ENCODE assay signal across 9 mouse cellular contexts in the genomic region with DNA sequence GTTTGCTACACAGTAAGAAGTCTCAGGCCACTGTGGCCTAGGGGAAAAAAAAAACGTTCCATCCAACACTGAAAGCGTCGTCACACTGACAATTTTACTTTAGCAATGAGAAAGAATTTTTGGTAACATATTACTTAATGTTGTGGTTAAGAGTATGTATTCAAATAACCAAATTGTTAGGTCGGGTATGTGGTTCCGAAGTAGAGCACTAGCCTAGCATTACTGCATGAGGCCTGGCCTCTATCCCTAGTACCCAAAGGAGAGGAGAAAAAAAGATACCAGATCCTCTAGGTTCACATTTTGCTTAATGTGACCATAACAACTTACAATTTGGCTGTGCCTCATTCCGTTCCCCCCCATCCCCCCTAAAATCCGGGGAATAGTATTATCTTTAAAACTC. TPM values are rescaled to one million over a fixed set of nuclear protein-coding genes. Genes with fewer than 3 reads are reported as not detected.
DNase-seq lines count a peak whose midpoint lies in the region; ATAC-seq and TF ChIP-seq lines count a peak whose summit lies in the region.
"Had no signal": no experiment of that assay in that cellular context is flagged by ENCODE, and none has a peak within 500 bp of the region (broad histone marks: within the 10 kb centered on the region; RNA-seq: fewer than 3 reads in every experiment).

No protein-coding gene starts in this region.

- H3K4me3 ChIP-seq in kidney, postnatal 0 days (replicated peaks; ENCODE audit: low read depth, low read length): peak overlapping the region; percentile 92
- H3K4me3 ChIP-seq in forebrain, postnatal 0 days (ENCODE audit: low read depth, low read length): peak overlapping the region; percentile 78
- H3K4me3 ChIP-seq in liver, embryonic 13.5 days (replicated peaks): peak overlapping the region; percentile 85
- peak overlapping the region; percentile 92 for H3K4me3 ChIP-seq in stomach, embryonic 14.5 days (ENCODE audit: low read depth, low read length)

- ATAC-seq in kidney, postnatal 0 days (replicated peaks; ENCODE audit: low FRiP score, low read depth): no peak
- no peak for ATAC-seq in forebrain, postnatal 0 days
- no peak for ATAC-seq in liver, embryonic 13.5 days (ENCODE audit: low read depth)
- no peak for ATAC-seq in stomach, embryonic 14.5 days (ENCODE audit: insufficient number of reproducible peaks, insufficient read depth, low FRiP score, low read depth)

- no peaks in the 10 kb centered on the region for H3K9me3 ChIP-seq in kidney, postnatal 0 days (replicated peaks; ENCODE audit: low read length)
- H3K9me3 ChIP-seq in forebrain, postnatal 0 days (ENCODE audit: low read length): no peaks in the 10 kb centered on the region
- no peaks in the 10 kb centered on the region for H3K9me3 ChIP-seq in liver, embryonic 13.5 days (replicated peaks)
- no peaks in the 10 kb centered on the region for H3K9me3 ChIP-seq in stomach, embryonic 14.5 days (ENCODE audit: control insufficient read depth, low read depth, low read length)

- H3K4me1 ChIP-seq in kidney, postnatal 0 days (replicated peaks; ENCODE audit: insufficient read depth, low read length): 0 out of 2 replicates have a peak, but pooled peaks cover 2% of the 10 kb centered on the region
- H3K4me1 ChIP-seq in forebrain, postnatal 0 days (ENCODE audit: insufficient read depth): peaks cover 7% of the 10 kb centered on the region; the same call in 1 of the 2 replicates
- peaks cover 25% of the 10 kb centered on the region for H3K4me1 ChIP-seq in liver, embryonic 13.5 days (replicated peaks)
- H3K4me1 ChIP-seq in stomach, embryonic 14.5 days (ENCODE audit: control insufficient read depth, insufficient read depth, low read length): no peaks in the 10 kb centered on the region

- no peaks in the 10 kb centered on the region for H3K36me3 ChIP-seq in kidney, postnatal 0 days (ENCODE audit: insufficient read depth, low read length)
- no peaks in the 10 kb centered on the region for H3K36me3 ChIP-seq in forebrain, postnatal 0 days (ENCODE audit: insufficient read depth)
- H3K36me3 ChIP-seq in liver, embryonic 13.5 days: no peaks in the 10 kb centered on the region
- no peaks in the 10 kb centered on the region for H3K36me3 ChIP-seq in stomach, embryonic 14.5 days (ENCODE audit: control insufficient read depth, insufficient read depth, low read length)

- peak; percentile 54 for DNase-seq in kidney, postnatal 0 days (ENCODE audit: low spot score)
- no peak for DNase-seq in kidney, postnatal 36 days
- peak; percentile 61 for DNase-seq in NIH3T3 (ENCODE audit: low read depth)
- no peak for DNase-seq in forebrain, postnatal 0 days
- DNase-seq in liver, embryonic 13.5 days: no peak
- no peak for DNase-seq in gastrocnemius, postnatal 36 days
- DNase-seq in testis, postnatal 10 days (ENCODE audit: low spot score): no peak

- peak overlapping the region; percentile 95 for H3K27ac ChIP-seq in kidney, postnatal 0 days
- H3K27ac ChIP-seq in forebrain, postnatal 0 days (ENCODE audit: low read depth, low read length): peak overlapping the region; percentile 93
- H3K27ac ChIP-seq in liver, embryonic 13.5 days: peak overlapping the region; percentile 86
- peak overlapping the region; percentile 89 for H3K27ac ChIP-seq in stomach, embryonic 14.5 days (ENCODE audit: low read length)

- WGBS in kidney, postnatal 0 days: 15% methylated on average over 7 of the region's 7 CpGs
- 18% methylated on average over 7 of the region's 7 CpGs for WGBS in forebrain, postnatal 0 days
- WGBS in liver, embryonic 13.5 days (ENCODE audit: insufficient replicate concordance): 13% methylated on average over 7 of the region's 7 CpGs
- WGBS in stomach, embryonic 14.5 days: 13% methylated on average over 7 of the region's 7 CpGs

- intact Hi-C loops in gastrocnemius, postnatal 36 days (cut with DNase I): loop anchor here (2.0 kb wide), 1 partner anchor 718 kb away; a partner anchor contains a TSS

- TF ChIP-seq CTCF in kidney, postnatal 0 days (IDR thresholded peaks at IDR 0.05; ENCODE audit: low read depth): no peak
- no peak for TF ChIP-seq CTCF in forebrain, postnatal 0 days (IDR thresholded peaks at IDR 0.05; ENCODE audit: low read depth)

- H3K27me3 ChIP-seq in kidney, postnatal 0 days (ENCODE audit: insufficient read depth, low read length): no peaks in the 10 kb centered on the region
- H3K27me3 ChIP-seq in forebrain, postnatal 0 days (ENCODE audit: insufficient read depth, low read length): no peaks in the 10 kb centered on the region
- no peaks in the 10 kb centered on the region for H3K27me3 ChIP-seq in liver, embryonic 13.5 days
- no peaks in the 10 kb centered on the region for H3K27me3 ChIP-seq in stomach, embryonic 14.5 days (ENCODE audit: control insufficient read depth, insufficient read depth, low read length)

- H3K9ac ChIP-seq in kidney, postnatal 0 days (ENCODE audit: low read depth, low read length): peak overlapping the region; percentile 94
- H3K9ac ChIP-seq in forebrain, postnatal 0 days: peak overlapping the region; percentile 97
- H3K9ac ChIP-seq in liver, embryonic 13.5 days: peak overlapping the region; percentile 94
- H3K9ac ChIP-seq in stomach, embryonic 14.5 days (replicated peaks; ENCODE audit: low read depth, low read length): peak overlapping the region; percentile 82

- H3K4me2 ChIP-seq in kidney, postnatal 0 days (ENCODE audit: low read length): peak overlapping the region; percentile 96
- peak overlapping the region; percentile 95 for H3K4me2 ChIP-seq in forebrain, postnatal 0 days (ENCODE audit: low read depth)
- H3K4me2 ChIP-seq in liver, embryonic 13.5 days: peak overlapping the region; percentile 91
- peak overlapping the region; percentile 57 for H3K4me2 ChIP-seq in stomach, embryonic 14.5 days (replicated peaks; ENCODE audit: low read depth, low read length)

RNA-seq across cellular contexts. Expression of a gene that starts 0.8 kb away (rescaled TPM):
- polyA plus RNA-seq in kidney, postnatal 0 days (2015; fragmentation: Nextera tagmentation; extraction: Ambion mirVana): 13.7 and 15.6 TPM in 2 replicates
- 20.5 and 21.1 TPM in 2 replicates for total RNA-seq in forebrain, postnatal 0 days (2014; rRNA removed)
- polyA plus RNA-seq in forebrain, postnatal 0 days (2015; fragmentation: Nextera tagmentation; extraction: Ambion mirVana): 14.0 and 18.4 TPM in 2 replicates
- polyA plus RNA-seq in liver, embryonic 13.5 days (2015; fragmentation: Nextera tagmentation; extraction: Ambion mirVana): 9.0 and 10.5 TPM in 2 replicates
- 13.1 TPM in 2 replicates for polyA plus RNA-seq in stomach, embryonic 14.5 days (2014; fragmentation: Nextera tagmentation; extraction: Ambion mirVana)
- total RNA-seq in gastrocnemius, postnatal 36 days (2021): 10 to 100 TPM; 20.1 to 20.6 TPM

RNA-seq across cellular contexts. Expression of a gene that starts 46.0 kb away (rescaled TPM):
- polyA plus RNA-seq in kidney, postnatal 0 days (2015; fragmentation: Nextera tagmentation; extraction: Ambion mirVana): 0.62 and 0.68 TPM in 2 replicates
- total RNA-seq in forebrain, postnatal 0 days (2014; rRNA removed): 0.77 and 2.2 TPM in 2 replicates
- polyA plus RNA-seq in forebrain, postnatal 0 days (2015; fragmentation: Nextera tagmentation; extraction: Ambion mirVana): 2.3 and 2.4 TPM in 2 replicates
- polyA plus RNA-seq in liver, embryonic 13.5 days (2015; fragmentation: Nextera tagmentation; extraction: Ambion mirVana): not detected in 2 replicates
- 0.39 and 0.76 TPM in 2 replicates for polyA plus RNA-seq in stomach, embryonic 14.5 days (2014; fragmentation: Nextera tagmentation; extraction: Ambion mirVana)
- total RNA-seq in gastrocnemius, postnatal 36 days (2021): 1 to 10 TPM; 1.9 to 2.6 TPM
- total RNA-seq: common myeloid progenitor, adult 5-6 weeks had no signal

RNA-seq across cellular contexts. Expression of a gene that starts 46.1 kb away (rescaled TPM):
- polyA plus RNA-seq in kidney, postnatal 0 days (2015; fragmentation: Nextera tagmentation; extraction: Ambion mirVana): 0.91 and 1.2 TPM in 2 replicates
- total RNA-seq in forebrain, postnatal 0 days (2014; rRNA removed): 31.5 and 38.3 TPM in 2 replicates
- 16.4 and 19.9 TPM in 2 replicates for polyA plus RNA-seq in forebrain, postnatal 0 days (2015; fragmentation: Nextera tagmentation; extraction: Ambion mirVana)
- polyA plus RNA-seq in liver, embryonic 13.5 days (2015; fragmentation: Nextera tagmentation; extraction: Ambion mirVana): 0.02 and 0.03 TPM in 2 replicates
- 2.5 and 3.4 TPM in 2 replicates for polyA plus RNA-seq in stomach, embryonic 14.5 days (2014; fragmentation: Nextera tagmentation; extraction: Ambion mirVana)
- 10 to 100 TPM; 19.6 to 26.1 TPM for total RNA-seq in gastrocnemius, postnatal 36 days (2021)
- total RNA-seq: common myeloid progenitor, adult 5-6 weeks had no signal

Comparison
In these comparisons a context has a peak if more than half of its experiments do, and no peak if none do; other contexts are left out.
1. DNase-seq: peak in kidney, postnatal 0 days (single experiment) and NIH3T3 (single experiment); none in kidney, postnatal 36 days (0 of 2), forebrain, postnatal 0 days (single experiment), liver, embryonic 13.5 days (single experiment), gastrocnemius, postnatal 36 days (0 of 2) and testis, postnatal 10 days (single experiment).
2. Peak in every context shown above with its lines, with median percentiles within 50 percentile points of each other: H3K27ac ChIP-seq, H3K4me2 ChIP-seq, H3K4me3 ChIP-seq and H3K9ac ChIP-seq.